16 mouse cellular contexts compared by ENCODE assay signal in genomic region chr2:77938317-77938716, GRCm38 (mm10).
"Had no signal": no experiment of that assay in that cellular context is flagged by ENCODE, and none has a peak within 500 bp of the region (broad histone marks: within the 10 kb centered on the region; RNA-seq: fewer than 3 reads in every experiment).

No protein-coding gene starts in this region.

- H3K27ac ChIP-seq: neural tube, embryonic 13.5 days; neural tube, embryonic 15.5 days; stomach, embryonic 15.5 days; stomach, postnatal 0 days had no signal

- H3K4me2 ChIP-seq: neural tube, embryonic 13.5 days; neural tube, embryonic 15.5 days; stomach, embryonic 15.5 days had no signal

- H3K4me3 ChIP-seq: neural tube, embryonic 13.5 days; neural tube, embryonic 15.5 days; stomach, embryonic 15.5 days had no signal

- H3K4me1 ChIP-seq: neural tube, embryonic 13.5 days; stomach, embryonic 15.5 days had no signal

- H3K9me3 ChIP-seq: neural tube, embryonic 13.5 days; neural tube, embryonic 15.5 days; stomach, embryonic 15.5 days had no signal

- H3K9ac ChIP-seq: neural tube, embryonic 13.5 days; neural tube, embryonic 15.5 days; stomach, embryonic 15.5 days had no signal

- DNase-seq: retina, postnatal 1 day; right cerebral cortex, adult 18-20 months; right cerebral cortex, postnatal 14 days; right cerebral cortex, postnatal 25 days; right cerebral cortex, postnatal 4 days; spleen, adult 18-20 months; thymus, adult 18-20 months; thymus, adult 2 months; thymus, postnatal 14 days; thymus, postnatal 25 days; thymus, postnatal 36 days; thymus, postnatal 4 days had no signal

- H3K27me3 ChIP-seq: neural tube, embryonic 13.5 days; neural tube, embryonic 15.5 days; stomach, embryonic 15.5 days had no signal
